Mouse (Mus musculus): ENCODE measurements around the gene Mrps34. TPM values are rescaled to one million over a fixed set of nuclear protein-coding genes. Genes with fewer than 3 reads are reported as not detected.

The Mrps34 gene
- polyA plus RNA-seq, 1 experiment from 2014 or later: 94.8 TPM

DNA sequence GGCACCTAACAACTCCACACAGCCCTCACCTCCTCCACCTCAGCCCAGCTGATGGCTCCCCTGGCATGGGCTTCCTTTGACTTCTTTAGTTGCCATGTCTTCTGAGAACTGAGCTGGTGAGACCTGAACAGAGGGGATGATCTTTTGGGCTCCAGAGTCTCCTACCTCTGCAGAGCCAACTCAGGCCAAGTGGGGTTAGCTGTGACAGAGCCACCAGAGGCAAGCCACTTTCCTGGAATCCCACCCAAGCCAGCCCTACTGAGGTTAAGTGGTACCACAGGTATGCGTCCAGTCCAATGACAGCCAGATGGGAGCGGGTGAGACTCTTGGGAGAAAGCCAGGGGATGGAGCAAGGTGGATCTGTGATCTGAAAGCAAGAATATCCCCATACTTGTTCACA, 1.6 kb upstream of the Mrps34 start:
- 92% methylated on average over 2 of the region's 2 CpGs for WGBS
- ATAC-seq (ENCODE audit: insufficient number of reproducible peaks, insufficient read depth, low FRiP score, low TSS enrichment, low read depth): no peak
- peak overlapping the region; percentile 11; the same call in 1 of the 2 replicates for H3K4me3 ChIP-seq (replicated peaks)
- no peak overlapping the region for H3K27ac ChIP-seq
- no peaks in the 10 kb centered on the region for H3K27me3 ChIP-seq
- H3K9ac ChIP-seq (replicated peaks): 0 out of 2 replicates have a peak overlapping the region, but pooled peaks have one; percentile 0
- peaks cover 60% of the 10 kb centered on the region for H3K36me3 ChIP-seq
- no peaks in the 10 kb centered on the region for H3K9me3 ChIP-seq
- peaks cover 41% of the 10 kb centered on the region for H3K4me1 ChIP-seq (replicated peaks)
- no peak overlapping the region for H3K4me2 ChIP-seq

DNA sequence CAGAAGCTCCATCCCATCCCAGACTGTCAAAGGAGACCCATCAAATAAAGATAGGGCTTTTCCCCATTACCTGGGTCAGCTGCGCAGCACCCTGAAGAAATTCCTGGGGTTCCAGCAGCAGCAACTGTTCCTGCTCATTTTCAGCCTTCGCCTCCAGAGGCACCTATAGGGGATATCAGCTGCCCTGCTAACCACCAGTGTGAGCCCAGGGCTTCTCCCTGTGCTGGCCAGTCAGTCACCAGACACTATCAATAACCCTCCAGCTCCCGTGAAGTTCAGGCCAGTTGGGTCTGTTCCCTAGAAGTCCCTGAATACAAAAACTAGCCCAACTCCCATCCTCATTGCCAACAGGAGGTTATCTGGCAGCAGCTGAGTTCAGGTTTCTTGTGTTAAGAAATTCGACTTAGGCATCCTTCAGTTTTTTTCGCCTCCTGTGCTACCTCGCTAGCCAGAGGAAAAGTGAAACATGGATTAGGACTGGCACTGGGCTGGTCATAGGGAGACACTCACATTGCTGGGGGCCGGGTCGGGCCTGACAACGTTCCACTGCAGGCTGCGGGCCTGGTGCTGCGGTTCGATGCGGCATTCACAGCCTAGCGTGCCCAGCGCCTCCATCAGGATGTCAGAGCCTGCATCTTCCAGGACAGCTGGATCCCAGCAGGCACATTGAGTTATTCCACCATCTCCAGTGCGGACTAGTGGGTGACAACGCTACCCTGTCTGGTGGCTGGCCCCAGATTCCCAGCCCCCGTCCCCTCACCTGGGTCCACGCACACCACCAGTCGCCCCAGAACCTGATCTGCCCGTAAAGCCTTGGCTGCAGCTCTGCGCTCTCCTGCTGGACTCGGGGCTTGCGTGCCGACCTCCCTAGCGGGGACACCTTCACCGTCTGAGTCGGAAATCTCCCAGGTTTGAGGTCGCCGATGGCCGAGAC, 588 bp upstream of the Mrps34 start:
- WGBS: 9% methylated on average over 31 of the region's 31 CpGs
- Histone ChIP-seq H3K27me3 (no peaks in the 10 kb centered on the region), H3K9ac (replicated peaks) (peak overlapping the region; percentile 90), H3K36me3 (peaks cover 63% of the 10 kb centered on the region), H3K9me3 (no peaks in the 10 kb centered on the region), H3K4me3 (replicated peaks) (peak overlapping the region; percentile 92), H3K4me2 (peak overlapping the region; percentile 92), H3K4me1 (replicated peaks) (peaks cover 40% of the 10 kb centered on the region), H3K27ac (peak overlapping the region; percentile 82)
- ATAC-seq (ENCODE audit: insufficient number of reproducible peaks, insufficient read depth, low FRiP score, low TSS enrichment, low read depth): no peak

DNA sequence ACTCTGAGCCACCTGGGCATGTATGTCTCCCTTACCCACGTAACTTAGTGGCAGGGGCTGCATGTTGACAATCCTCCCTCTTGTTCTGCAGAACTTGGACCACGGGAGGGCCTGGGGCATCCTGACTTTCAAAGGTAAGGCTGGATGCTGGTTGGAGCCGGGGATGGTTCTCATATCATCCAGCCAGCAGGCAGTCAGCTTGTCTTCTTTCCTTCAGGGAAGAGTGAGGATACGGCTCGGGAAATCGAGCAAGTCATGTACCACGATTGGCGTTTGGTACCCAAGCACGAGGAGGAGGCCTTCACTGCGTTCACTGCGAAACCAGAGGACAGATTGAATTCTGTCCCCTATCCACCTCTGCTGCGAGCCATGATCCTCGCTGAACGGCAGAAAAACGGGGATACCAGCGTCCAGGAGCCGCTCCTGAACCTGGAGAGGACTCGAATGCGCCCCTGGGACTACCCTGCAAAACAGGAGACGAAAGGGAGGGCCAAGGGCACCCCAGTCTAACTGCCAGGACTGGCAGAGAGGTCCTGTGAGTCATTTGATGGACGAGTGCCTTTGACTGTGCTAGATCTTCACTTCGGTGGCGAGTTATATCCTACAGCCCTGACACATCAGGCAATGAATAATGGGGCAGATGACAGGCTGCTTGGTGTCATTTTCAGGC, 790 bp downstream of the Mrps34 start:
- 13% methylated on average over 23 of the region's 23 CpGs for WGBS
- H3K9me3 ChIP-seq: no peaks in the 10 kb centered on the region
- no peak for ATAC-seq (ENCODE audit: insufficient number of reproducible peaks, insufficient read depth, low FRiP score, low TSS enrichment, low read depth)

DNA sequence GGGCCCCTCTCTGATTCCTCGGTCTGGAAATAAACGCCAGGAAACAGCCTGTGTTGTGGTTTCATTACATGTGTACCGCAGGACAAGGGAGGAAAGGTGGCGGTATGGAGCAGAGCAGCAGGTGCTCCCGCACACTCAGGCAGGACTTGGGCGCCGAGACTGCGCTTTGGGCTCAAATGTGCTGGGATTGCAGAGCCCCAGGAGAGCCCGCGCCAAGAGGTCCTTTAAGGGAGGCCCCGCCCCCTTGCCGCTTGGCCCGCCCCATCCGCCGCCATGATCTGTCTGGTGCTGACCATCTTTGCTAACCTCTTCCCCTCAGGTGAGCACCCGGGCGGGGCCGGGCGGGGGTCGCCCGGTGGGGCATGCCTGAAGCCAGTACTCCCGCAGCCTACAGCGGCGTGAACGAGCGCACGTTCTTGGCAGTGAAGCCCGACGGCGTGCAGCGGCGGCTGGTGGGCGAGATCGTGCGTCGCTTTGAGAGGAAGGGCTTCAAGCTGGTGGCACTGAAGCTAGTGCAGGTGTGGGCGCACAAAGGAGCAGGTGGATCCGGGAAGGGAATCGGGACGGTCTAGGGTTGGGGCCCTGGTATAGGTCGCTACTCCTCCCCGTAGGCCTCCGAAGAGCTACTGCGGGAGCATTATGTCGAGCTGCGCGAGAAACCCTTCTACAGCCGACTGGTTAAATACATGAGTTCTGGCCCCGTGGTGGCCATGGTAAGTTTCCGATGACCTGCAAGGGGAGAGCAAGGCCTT, 1.5 kb downstream of the Mrps34 start, which contains the start of gene Nme3:
Gene Nme3, plus strand, starts transcription at position 260 of the 752 bp plus-strand sequence.
- peak within 1 kb of the TSS; percentile 82 for H3K27ac ChIP-seq
- H3K4me3 ChIP-seq (replicated peaks): peak within 1 kb of the TSS; percentile 92
- peak within 1 kb of the TSS; percentile 92 for H3K4me2 ChIP-seq
- peaks cover 69% of the 10 kb centered on the region for H3K36me3 ChIP-seq
- WGBS: 2% methylated on average over 50 of the region's 50 CpGs
- peak; percentile 16; the same call in 1 of the 2 replicates for ATAC-seq (ENCODE audit: insufficient number of reproducible peaks, insufficient read depth, low FRiP score, low TSS enrichment, low read depth)
- H3K27me3 ChIP-seq: no peaks in the 10 kb centered on the region
- peaks cover 40% of the 10 kb centered on the region for H3K4me1 ChIP-seq (replicated peaks)
- peak within 1 kb of the TSS; percentile 90 for H3K9ac ChIP-seq (replicated peaks)
- H3K9me3 ChIP-seq: no peaks in the 10 kb centered on the region

More for the DNA sequence above, 790 bp downstream of the Mrps34 start:
- H3K4me3 ChIP-seq (replicated peaks): peak overlapping the region; percentile 92
- H3K36me3 ChIP-seq: peaks cover 69% of the 10 kb centered on the region
- H3K4me1 ChIP-seq (replicated peaks): peaks cover 40% of the 10 kb centered on the region
- H3K9ac ChIP-seq (replicated peaks): peak overlapping the region; percentile 90
- H3K27ac ChIP-seq: peak overlapping the region; percentile 82
- H3K4me2 ChIP-seq: peak overlapping the region; percentile 92
- no peaks in the 10 kb centered on the region for H3K27me3 ChIP-seq

DNA sequence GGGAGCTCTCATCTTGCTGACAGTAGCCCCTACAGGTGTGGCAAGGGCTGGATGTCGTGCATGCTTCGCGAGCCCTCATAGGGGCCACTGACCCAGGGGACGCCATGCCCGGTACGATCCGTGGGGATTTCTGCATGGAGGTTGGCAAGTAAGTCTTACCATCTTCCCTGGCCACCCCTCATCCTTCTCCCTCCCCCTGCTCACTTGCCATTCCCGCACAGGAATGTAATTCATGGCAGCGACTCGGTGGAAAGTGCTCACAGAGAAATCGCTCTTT, 2.0 kb downstream of the Mrps34 start:
- Histone ChIP-seq H3K4me2 (peak overlapping the region; percentile 92), H3K4me1 (replicated peaks) (peaks cover 40% of the 10 kb centered on the region), H3K4me3 (replicated peaks) (peak overlapping the region; percentile 92), H3K27me3 (no peaks in the 10 kb centered on the region), H3K27ac (no peak overlapping the region), H3K9me3 (no peaks in the 10 kb centered on the region), H3K9ac (replicated peaks) (peak overlapping the region; percentile 74), H3K36me3 (peaks cover 69% of the 10 kb centered on the region)
- WGBS: 37% methylated on average over 11 of the region's 11 CpGs
- ATAC-seq (ENCODE audit: insufficient number of reproducible peaks, insufficient read depth, low FRiP score, low TSS enrichment, low read depth): no peak

DNA sequence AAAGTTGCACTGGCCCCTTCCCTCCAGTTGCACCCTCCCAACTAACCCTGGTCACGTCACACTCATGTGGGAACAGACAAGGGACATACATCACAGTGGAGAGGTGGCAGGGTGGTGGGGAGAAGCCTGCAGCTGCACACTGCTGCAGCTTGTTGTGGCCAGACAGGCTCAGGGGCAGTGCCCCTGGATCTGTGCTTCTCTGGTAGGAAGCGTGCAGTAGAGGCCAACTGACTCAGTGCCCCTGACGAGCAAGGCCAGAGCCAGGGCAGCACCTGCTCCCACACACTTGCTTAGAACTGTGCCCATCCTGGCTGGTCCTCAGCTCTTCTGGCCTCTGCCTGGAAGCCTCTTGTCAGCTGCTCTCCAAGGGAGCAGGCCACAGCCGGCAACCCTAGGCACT, 2.7 kb downstream of the Mrps34 start:
- peaks cover 40% of the 10 kb centered on the region for H3K4me1 ChIP-seq (replicated peaks)
- ATAC-seq (ENCODE audit: insufficient number of reproducible peaks, insufficient read depth, low FRiP score, low TSS enrichment, low read depth): no peak
- WGBS: 88% methylated on average over 4 of the region's 4 CpGs
- 0 out of 2 replicates have a peak overlapping the region, but pooled peaks have one; percentile 74 for H3K9ac ChIP-seq (replicated peaks)
- peak overlapping the region; percentile 92; the same call in 1 of the 2 replicates for H3K4me2 ChIP-seq
- H3K4me3 ChIP-seq (replicated peaks): peak overlapping the region; percentile 92; the same call in 1 of the 2 replicates
- no peaks in the 10 kb centered on the region for H3K27me3 ChIP-seq
- H3K36me3 ChIP-seq: peaks cover 69% of the 10 kb centered on the region
- no peak overlapping the region for H3K27ac ChIP-seq
- no peaks in the 10 kb centered on the region for H3K9me3 ChIP-seq

DNA sequence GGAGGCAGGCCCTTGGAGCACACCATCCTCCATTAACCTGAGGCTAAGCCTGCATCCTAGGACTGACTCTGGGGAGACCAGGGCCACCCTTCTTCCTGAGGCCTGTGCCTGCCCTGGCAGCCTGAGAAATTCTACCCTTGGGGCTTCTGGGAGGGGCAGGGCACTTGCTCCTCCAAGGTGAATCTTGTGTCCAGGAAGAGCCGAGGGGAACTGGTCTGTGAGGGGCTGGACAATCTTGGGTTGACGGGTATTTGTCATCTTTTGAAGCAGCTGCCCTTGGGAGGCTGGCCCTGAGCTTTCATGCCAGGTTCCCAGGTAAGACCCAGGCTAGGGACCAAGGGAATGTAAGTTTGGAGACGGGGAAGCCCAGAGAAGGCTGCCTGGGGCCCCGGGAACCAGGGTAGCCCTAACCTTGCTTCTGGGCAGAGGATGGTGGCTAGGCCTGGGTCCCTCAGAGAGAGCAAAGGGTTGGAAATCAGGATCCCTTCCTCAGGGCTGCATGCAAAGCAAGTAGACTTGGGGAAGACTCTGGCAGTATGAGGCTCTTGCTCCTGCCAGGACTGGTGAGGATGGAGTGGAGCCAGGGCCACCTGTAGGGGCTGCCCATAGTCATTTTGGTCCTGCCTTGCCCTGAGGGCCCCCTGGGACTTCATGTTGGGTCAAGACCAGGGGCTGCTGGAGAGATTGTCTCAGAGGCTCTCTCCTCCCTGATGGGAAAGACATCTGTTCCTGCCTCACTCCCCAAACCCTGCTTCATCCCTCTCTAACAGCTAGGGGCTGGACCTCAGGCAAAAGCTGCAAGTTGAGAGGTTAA, 3.3 kb downstream of the Mrps34 start:
- Histone ChIP-seq H3K4me3 (replicated peaks) (no peak overlapping the region; the same call in 1 of the 2 replicates), H3K4me2 (no peak overlapping the region), H3K36me3 (peaks cover 69% of the 10 kb centered on the region), H3K9ac (replicated peaks) (no peak overlapping the region), H3K4me1 (replicated peaks) (peaks cover 40% of the 10 kb centered on the region), H3K9me3 (no peaks in the 10 kb centered on the region), H3K27me3 (no peaks in the 10 kb centered on the region), H3K27ac (no peak overlapping the region)
- 82% methylated on average over 4 of the region's 4 CpGs for WGBS
- no peak for ATAC-seq (ENCODE audit: insufficient number of reproducible peaks, insufficient read depth, low FRiP score, low TSS enrichment, low read depth)

DNA sequence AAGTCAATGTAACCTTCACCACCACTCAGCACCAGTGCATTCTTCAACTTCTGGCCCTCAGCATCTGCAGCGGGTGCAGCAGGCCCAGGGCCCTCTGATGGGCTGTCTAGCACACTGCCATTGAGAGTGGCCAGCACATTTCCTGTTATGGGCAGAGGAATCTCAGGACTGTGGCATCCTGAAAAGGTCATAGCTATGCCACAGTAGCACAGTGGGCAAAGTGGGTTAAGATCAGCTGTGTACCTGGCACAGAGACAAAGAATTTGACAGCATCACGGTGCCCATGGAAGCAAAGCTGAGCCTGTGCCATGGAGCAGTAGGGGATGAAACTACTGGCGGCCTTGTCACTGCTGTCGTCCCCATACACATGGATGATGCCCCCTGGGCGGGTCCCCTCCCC, 4.2 kb downstream of the Mrps34 start:
- Histone ChIP-seq H3K9ac (replicated peaks) (no peak overlapping the region), H3K9me3 (no peaks in the 10 kb centered on the region), H3K4me1 (replicated peaks) (peaks cover 31% of the 10 kb centered on the region), H3K27ac (no peak overlapping the region), H3K27me3 (no peaks in the 10 kb centered on the region), H3K4me3 (replicated peaks) (no peak overlapping the region), H3K36me3 (peaks cover 73% of the 10 kb centered on the region), H3K4me2 (no peak overlapping the region)
- 84% methylated on average over 5 of the region's 5 CpGs for WGBS
- ATAC-seq (ENCODE audit: insufficient number of reproducible peaks, insufficient read depth, low FRiP score, low TSS enrichment, low read depth): no peak

DNA sequence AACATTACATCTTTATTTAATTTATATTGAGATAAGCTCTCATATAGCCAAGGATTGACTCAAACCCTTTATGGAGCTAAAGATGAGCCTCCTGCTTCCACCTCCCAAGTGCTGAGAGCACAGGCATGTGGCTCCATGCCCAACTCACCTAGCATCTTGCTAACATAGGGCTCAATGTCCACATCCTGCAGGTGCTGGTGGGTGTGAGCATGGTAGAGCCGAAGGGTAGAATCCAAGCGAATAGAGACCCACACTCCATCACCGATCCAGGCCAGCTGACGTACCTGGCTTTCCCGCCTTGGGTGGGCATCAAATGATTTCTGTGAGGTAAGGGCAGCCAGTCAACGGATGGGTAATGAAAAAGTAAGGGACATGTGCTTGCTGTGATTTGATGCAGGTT, 5.1 kb downstream of the Mrps34 start:
- Histone ChIP-seq H3K4me1 (replicated peaks) (peaks cover 27% of the 10 kb centered on the region), H3K4me2 (no peak overlapping the region), H3K4me3 (replicated peaks) (no peak overlapping the region), H3K27ac (no peak overlapping the region), H3K36me3 (peaks cover 82% of the 10 kb centered on the region), H3K9ac (replicated peaks) (no peak overlapping the region), H3K9me3 (no peaks in the 10 kb centered on the region), H3K27me3 (no peaks in the 10 kb centered on the region)
- no peak for ATAC-seq (ENCODE audit: insufficient number of reproducible peaks, insufficient read depth, low FRiP score, low TSS enrichment, low read depth)
- WGBS: 96% methylated on average over 6 of the region's 6 CpGs

DNA sequence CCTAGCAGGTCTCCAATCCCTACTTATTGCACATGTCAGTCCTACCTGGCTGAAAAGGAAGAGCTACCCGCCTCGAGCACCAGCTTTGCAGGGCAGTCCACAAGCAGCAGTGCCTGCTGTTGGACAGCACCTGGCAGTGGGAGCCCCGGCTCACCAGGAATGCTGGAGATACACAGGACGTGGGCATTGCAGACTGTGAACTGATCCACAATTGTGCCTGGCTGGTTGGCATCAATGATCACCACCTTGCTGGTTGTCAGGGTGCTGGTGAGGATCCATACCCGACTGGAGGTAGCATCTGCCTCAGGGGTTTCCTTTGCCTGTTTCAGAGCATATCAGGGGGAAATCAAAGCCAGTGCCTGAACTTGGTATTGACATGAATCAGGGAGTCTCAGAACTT, 7.2 kb downstream of the Mrps34 start:
- no peak overlapping the region for H3K4me3 ChIP-seq (replicated peaks)
- no peak overlapping the region for H3K9ac ChIP-seq (replicated peaks)
- H3K4me2 ChIP-seq: no peak overlapping the region
- peaks cover 100% of the 10 kb centered on the region for H3K36me3 ChIP-seq
- ATAC-seq (ENCODE audit: insufficient number of reproducible peaks, insufficient read depth, low FRiP score, low TSS enrichment, low read depth): no peak
- no peaks in the 10 kb centered on the region for H3K27me3 ChIP-seq
- WGBS: 83% methylated on average over 5 of the region's 5 CpGs
- H3K9me3 ChIP-seq: no peaks in the 10 kb centered on the region
- no peak overlapping the region for H3K27ac ChIP-seq
- H3K4me1 ChIP-seq (replicated peaks): peaks cover 10% of the 10 kb centered on the region
